Mouse (Mus musculus): ENCODE measurements around the gene Des.

- TF ChIP-seq POLR2A (IDR thresholded peaks at IDR 0.05; ENCODE audit: borderline replicate concordance, low read depth, low read length) (no peak), CTCF (IDR thresholded peaks at IDR 0.05; ENCODE audit: low read depth, low read length) (no peak)
Observed at GRCm38 (mm10) chr1:75369360-75369983, 9.3 kb downstream of the Des start.
